Mouse (Mus musculus): Measurements from ENCODE around the gene Paox. TPM values are rescaled to one million over a fixed set of nuclear protein-coding genes. Genes with fewer than 3 reads are reported as not detected.
A peak's percentile ranks its signal among the peaks of the same experiment; 100 is the strongest.

The Paox gene
- polyA plus RNA-seq, 1 experiment from 2014 or later, result 10.0 TPM

DNA sequence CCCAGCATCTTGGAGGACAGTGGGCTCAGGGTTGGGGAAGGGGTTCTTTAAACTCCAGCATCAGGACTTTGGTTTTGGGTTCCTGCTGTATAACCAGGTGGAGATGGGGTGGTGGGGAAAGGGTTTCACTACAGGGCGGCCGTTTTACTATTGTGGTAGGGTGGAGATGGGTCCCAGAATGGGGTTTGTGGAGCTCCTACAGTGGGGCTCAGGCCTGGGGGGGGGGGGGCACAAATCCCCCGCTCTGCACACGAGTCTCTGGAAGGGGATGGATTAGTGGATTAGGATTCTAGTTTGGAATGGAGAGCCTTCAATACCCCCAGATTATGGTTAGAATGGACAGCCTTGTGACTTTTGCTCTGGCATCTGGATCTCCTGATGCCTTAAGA lies 38.2 kb downstream of the Paox start:
- Histone ChIP-seq H3K27me3 (peaks cover 25% of the 10 kb centered on the region; the same call in 1 of the 2 replicates), H3K36me3 (0 out of 2 replicates have a peak, but pooled peaks cover 9% of the 10 kb centered on the region), H3K27ac (peak overlapping the region; percentile 83), H3K4me2 (peak overlapping the region; percentile 69), H3K4me3 (peak overlapping the region; percentile 48), H3K9me3 (no peaks in the 10 kb centered on the region), H3K4me1 (replicated peaks) (peaks cover 28% of the 10 kb centered on the region), H3K9ac (peak overlapping the region; percentile 79)
- WGBS, result 13% methylated on average over 4 of the region's 4 CpGs
- ATAC-seq (ENCODE audit: low FRiP score), result peak; percentile 31

DNA sequence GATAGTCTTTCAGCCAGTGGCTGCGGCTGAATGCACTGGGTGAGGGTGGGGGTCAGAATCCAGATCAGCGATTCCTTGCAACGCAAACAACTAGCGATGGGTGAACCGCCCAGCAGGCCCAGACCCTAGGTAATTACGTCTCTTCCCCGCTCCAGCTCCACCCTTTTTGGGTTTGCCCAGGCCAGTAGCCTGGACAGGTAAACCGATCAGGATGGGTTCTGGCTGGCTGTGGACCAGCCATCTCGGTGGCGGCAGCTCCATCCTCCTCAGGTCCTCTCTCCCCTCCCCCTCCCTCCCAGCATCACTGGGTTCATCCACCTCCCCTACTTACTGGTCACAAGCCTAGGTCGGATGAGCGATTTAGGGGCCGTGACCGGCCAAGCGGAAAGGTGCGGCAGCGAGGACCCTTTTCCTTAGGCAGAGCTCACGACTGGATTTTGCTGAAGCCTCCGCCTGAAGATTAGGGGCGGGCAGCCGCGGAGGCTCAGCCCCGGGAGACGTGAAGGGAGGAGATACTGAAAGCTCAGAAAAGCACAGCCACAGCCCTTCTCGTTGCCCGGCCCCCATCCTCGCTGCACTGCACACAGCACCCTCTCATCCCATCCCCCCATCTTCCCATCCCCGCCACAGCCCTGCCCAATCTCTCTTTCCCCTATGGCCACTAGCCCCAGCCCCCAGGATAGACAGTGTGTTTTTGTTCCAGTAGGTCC lies 38.8 kb downstream of the Paox start, which contains the start of gene Sprn:
Sprn (minus strand) TSS at position 660 of the 710 bp plus-strand sequence.
- 2% methylated on average over 28 of the region's 28 CpGs for WGBS
- Histone ChIP-seq H3K27ac (peak within 1 kb of the TSS; percentile 83), H3K4me1 (replicated peaks) (peaks cover 28% of the 10 kb centered on the region), H3K4me2 (peak within 1 kb of the TSS; percentile 69), H3K4me3 (peak within 1 kb of the TSS; percentile 48), H3K36me3 (0 out of 2 replicates have a peak, but pooled peaks cover 9% of the 10 kb centered on the region), H3K27me3 (peaks cover 25% of the 10 kb centered on the region; the same call in 1 of the 2 replicates), H3K9ac (peak within 1 kb of the TSS; percentile 79), H3K9me3 (no peaks in the 10 kb centered on the region)
- peak; percentile 75 for ATAC-seq (ENCODE audit: low FRiP score)

DNA sequence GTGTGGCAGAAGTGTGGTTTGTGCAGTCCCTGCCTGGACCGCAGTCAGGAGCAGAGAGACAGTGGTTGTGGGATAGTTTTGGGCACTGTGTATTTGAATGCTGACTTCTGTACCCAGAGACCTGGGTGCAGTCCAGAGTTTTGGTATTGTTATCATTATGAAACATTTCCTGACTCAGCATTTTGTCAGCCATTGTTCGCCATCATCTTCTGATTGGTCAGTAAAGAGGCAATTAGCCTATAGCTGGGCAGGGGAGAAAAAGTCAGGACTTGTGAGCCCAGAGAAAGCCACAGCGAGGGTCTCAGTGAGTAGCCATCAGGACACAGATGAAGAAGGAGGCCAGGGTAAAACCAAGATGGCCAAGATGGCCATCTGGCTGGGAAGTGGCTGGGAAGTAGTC lies 44.8 kb downstream of the Paox start:
- 80% methylated on average over 3 of the region's 3 CpGs for WGBS

DNA sequence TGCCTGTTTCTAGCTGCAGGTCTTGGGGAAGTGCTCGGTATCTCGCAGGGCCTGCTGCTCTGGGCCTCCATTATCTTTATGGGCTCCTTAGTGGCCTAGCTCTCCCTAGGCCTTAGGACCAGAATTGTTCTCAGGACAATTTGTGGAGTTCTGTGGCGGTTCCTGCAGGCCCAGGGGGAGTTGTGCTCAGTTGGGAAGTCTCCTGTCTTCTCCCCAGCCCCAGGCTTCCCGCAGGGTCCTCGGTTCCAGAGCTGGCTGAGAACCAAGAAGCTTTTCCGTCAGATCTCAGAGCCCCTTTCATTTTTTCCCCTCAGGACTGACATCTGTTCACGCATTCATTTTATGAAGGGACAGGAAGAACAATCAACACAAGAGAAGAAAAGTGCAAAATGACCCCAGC lies 49.1 kb downstream of the Paox start, which contains the start of gene Olfr522:
Olfr522 (minus strand) TSS at position 101 of the 400 bp plus-strand sequence.
- H3K9me3 ChIP-seq, result no peaks in the 10 kb centered on the region
- no peak for ATAC-seq (ENCODE audit: low FRiP score)
- no peak within 1 kb of the TSS for H3K27ac ChIP-seq
- H3K4me2 ChIP-seq, result no peak within 1 kb of the TSS
- no peak within 1 kb of the TSS for H3K9ac ChIP-seq
- no peaks in the 10 kb centered on the region for H3K36me3 ChIP-seq
- H3K4me3 ChIP-seq, result no peak within 1 kb of the TSS
- no peaks in the 10 kb centered on the region for H3K27me3 ChIP-seq
- no peaks in the 10 kb centered on the region for H3K4me1 ChIP-seq (replicated peaks)
- 75% methylated on average over 7 of the region's 7 CpGs for WGBS

More for the DNA sequence above, 44.8 kb downstream of the Paox start:
- H3K4me3 ChIP-seq, result no peak overlapping the region
- no peak overlapping the region for H3K4me2 ChIP-seq
- no peaks in the 10 kb centered on the region for H3K36me3 ChIP-seq
- no peak overlapping the region for H3K9ac ChIP-seq
- no peaks in the 10 kb centered on the region for H3K9me3 ChIP-seq
- no peak overlapping the region for H3K27ac ChIP-seq
- H3K4me1 ChIP-seq (replicated peaks), result peaks cover under 1% of the 10 kb centered on the region
- no peak for ATAC-seq (ENCODE audit: low FRiP score)
- 0 out of 2 replicates have a peak, but pooled peaks cover 7% of the 10 kb centered on the region for H3K27me3 ChIP-seq

DNA sequence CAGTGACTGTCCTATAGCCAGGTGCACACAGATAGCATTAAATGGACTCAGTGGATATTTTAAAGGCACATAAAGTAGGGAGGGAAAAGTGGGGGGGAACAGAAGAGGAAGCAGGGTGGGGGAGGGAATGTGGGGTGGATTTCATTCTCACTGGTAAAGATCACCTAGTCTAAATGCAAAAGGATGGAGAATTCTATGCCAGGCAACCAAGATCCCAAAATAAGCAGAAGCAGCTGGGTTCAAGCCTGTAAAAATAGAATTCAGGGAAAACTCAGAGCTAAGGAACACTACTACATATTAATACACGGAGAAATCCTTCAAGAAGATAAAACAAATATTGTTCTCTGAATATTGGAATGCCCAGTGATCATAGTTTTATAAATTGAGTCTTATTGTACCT lies 52.4 kb downstream of the Paox start:
- Histone ChIP-seq H3K27ac (no peak overlapping the region), H3K9me3 (no peaks in the 10 kb centered on the region), H3K4me2 (no peak overlapping the region), H3K4me1 (replicated peaks) (no peaks in the 10 kb centered on the region), H3K27me3 (no peaks in the 10 kb centered on the region), H3K4me3 (no peak overlapping the region), H3K36me3 (no peaks in the 10 kb centered on the region), H3K9ac (no peak overlapping the region)
- no peak for ATAC-seq (ENCODE audit: low FRiP score)
- 78% methylated on average over 1 of the region's 1 CpGs for WGBS

DNA sequence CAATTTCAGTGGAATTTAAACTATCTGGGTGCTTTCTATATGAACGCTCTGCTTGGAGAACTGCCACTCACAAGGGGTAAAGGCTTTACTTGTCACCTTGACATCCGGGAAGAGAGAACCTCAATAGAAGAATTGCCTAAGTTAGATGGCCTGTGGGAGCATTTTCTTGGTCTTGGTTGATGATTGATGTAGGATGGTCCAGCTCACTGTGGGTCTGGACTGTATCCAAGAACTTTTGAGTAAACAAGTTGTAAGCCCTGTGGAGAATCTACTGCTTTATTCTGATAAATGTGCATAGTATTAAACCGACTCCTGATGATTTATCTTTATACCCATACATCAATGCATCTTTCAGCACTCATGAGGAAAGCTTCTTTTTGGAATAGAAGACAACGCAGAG lies 53.8 kb downstream of the Paox start:
- Histone ChIP-seq H3K36me3 (no peaks in the 10 kb centered on the region), H3K27ac (no peak overlapping the region), H3K4me2 (no peak overlapping the region), H3K4me1 (replicated peaks) (no peaks in the 10 kb centered on the region), H3K27me3 (no peaks in the 10 kb centered on the region), H3K9me3 (no peaks in the 10 kb centered on the region), H3K9ac (no peak overlapping the region), H3K4me3 (no peak overlapping the region)
- WGBS, result 83% methylated on average over 4 of the region's 4 CpGs
- no peak for ATAC-seq (ENCODE audit: low FRiP score)

DNA sequence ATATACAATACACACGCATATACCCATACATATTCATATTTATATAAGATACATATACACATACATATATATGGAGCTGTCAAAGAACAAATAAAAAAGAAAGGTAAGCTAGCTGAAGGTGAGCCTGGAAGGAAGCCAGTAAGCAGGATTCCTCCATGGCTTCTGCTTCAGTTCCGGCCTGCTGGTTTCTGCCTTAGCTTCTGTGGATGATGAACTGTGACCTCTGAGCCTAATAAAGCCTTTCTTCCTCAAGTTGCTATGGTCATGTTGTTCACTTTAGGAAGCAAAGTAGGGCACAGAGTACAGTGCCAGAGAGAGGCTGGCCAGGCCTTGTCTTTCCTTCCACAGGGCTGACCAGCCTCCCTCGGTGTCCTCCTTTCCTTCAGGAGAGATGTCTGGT lies 55.3 kb downstream of the Paox start:
- Histone ChIP-seq H3K27me3 (no peaks in the 10 kb centered on the region), H3K4me3 (no peak overlapping the region), H3K9me3 (no peaks in the 10 kb centered on the region), H3K9ac (no peak overlapping the region), H3K4me2 (no peak overlapping the region), H3K36me3 (no peaks in the 10 kb centered on the region), H3K27ac (no peak overlapping the region), H3K4me1 (replicated peaks) (no peaks in the 10 kb centered on the region)
- ATAC-seq (ENCODE audit: low FRiP score), result no peak
- 95% methylated on average over 3 of the region's 3 CpGs for WGBS

DNA sequence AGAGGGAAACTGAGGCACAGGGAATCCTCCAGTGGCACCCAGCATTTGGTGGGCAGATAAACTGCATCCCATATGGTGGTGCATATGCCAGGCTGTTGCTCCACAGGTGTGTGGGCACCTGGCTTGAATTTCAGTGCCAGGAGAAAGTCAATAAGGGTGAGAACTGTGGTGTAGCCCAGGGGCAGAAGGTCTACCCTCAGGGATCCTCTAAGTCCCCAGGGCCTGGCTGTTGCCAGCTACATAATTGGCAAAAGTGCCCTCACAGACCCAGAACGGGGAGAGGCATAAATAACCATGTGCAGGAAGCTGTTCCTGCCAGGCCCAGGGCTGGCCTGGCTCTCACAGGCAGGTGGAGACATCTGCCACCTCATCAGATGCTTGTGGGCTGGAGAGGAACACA lies 57.3 kb downstream of the Paox start, which contains the start of gene Olfr523:
Olfr523 (plus strand) TSS at position 282 of the 400 bp plus-strand sequence.
- Histone ChIP-seq H3K9me3 (no peaks in the 10 kb centered on the region), H3K4me3 (no peak within 1 kb of the TSS), H3K27me3 (no peaks in the 10 kb centered on the region), H3K4me1 (replicated peaks) (no peaks in the 10 kb centered on the region), H3K4me2 (no peak within 1 kb of the TSS), H3K36me3 (no peaks in the 10 kb centered on the region), H3K9ac (no peak within 1 kb of the TSS), H3K27ac (no peak within 1 kb of the TSS)
- ATAC-seq (ENCODE audit: low FRiP score), result no peak
- WGBS, result 85% methylated on average over 1 of the region's 1 CpGs

DNA sequence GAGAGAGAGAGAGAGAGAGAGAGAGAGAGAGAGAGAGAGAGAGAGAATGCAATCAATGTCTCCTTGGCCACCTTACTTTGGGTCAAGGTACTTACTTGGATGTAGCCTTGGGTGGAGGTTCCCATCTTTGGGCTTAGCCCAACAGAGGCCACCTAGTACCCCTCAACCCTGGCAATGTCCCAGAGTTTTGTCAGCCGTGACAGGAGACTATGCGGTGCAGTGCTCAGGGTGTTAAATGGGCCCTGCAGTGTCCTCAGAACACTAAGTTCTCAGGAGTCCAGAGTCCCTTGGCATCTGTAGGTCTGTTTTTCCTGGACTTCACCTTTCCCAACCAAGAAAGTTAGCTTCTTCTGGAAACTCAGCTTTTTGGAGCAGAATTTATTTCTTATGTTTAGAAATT lies 63.6 kb downstream of the Paox start:
- ATAC-seq (ENCODE audit: low FRiP score), result no peak
- H3K9ac ChIP-seq, result no peak overlapping the region
- no peaks in the 10 kb centered on the region for H3K36me3 ChIP-seq
- H3K27me3 ChIP-seq, result no peaks in the 10 kb centered on the region
- no peaks in the 10 kb centered on the region for H3K4me1 ChIP-seq (replicated peaks)
- 86% methylated on average over 2 of the region's 2 CpGs for WGBS
- H3K4me2 ChIP-seq, result no peak overlapping the region
- H3K9me3 ChIP-seq, result no peaks in the 10 kb centered on the region
- H3K27ac ChIP-seq, result no peak overlapping the region
- H3K4me3 ChIP-seq, result no peak overlapping the region

DNA sequence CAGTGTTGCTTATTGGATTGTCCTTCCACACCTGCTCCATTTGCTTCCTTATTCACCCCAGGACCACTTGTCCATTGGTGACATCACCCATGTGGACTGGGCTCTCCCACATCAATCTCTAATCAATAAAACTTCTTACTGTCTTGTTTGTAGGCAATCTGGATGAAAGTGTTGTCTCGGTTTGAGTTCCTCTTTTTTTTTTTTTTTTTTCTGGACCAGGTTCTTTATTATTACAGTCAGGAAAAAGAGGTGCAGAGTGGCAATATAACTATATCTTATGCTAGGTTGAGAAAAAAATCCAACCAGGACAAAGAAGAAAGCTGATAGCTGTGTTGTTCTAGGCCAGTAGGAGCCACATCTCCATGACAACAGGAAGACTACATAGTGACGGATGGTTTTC lies 65.1 kb downstream of the Paox start:
- 79% methylated on average over 2 of the region's 2 CpGs for WGBS
- Histone ChIP-seq H3K27ac (no peak overlapping the region), H3K27me3 (no peaks in the 10 kb centered on the region), H3K9me3 (no peaks in the 10 kb centered on the region), H3K4me3 (no peak overlapping the region), H3K4me2 (no peak overlapping the region), H3K9ac (no peak overlapping the region), H3K4me1 (replicated peaks) (no peaks in the 10 kb centered on the region), H3K36me3 (no peaks in the 10 kb centered on the region)
- no peak for ATAC-seq (ENCODE audit: low FRiP score)

DNA sequence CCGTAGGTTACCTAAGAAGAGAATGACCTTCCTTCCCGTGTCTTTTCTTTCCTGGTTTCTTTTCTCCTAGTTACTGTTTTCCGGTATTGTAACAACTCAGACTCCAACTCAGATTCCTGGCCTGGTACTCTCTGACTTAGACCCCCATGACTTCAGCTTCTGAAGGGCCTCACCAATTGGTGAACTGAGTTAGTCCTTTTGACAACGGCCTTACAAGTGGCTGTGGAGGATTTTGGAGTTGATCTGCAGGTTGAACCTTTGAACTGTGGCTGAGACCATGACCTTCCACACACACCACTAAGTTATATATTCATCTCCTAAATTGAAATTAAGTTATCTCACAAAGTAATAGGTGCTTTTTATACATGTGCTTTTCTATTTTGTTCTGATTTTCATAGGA lies 68.6 kb downstream of the Paox start:
- H3K4me1 ChIP-seq (replicated peaks), result no peaks in the 10 kb centered on the region
- H3K36me3 ChIP-seq, result no peaks in the 10 kb centered on the region
- H3K9ac ChIP-seq, result no peak overlapping the region
- H3K9me3 ChIP-seq, result no peaks in the 10 kb centered on the region
- no peak overlapping the region for H3K27ac ChIP-seq
- WGBS, result 90% methylated on average over 4 of the region's 4 CpGs
- no peak overlapping the region for H3K4me3 ChIP-seq
- ATAC-seq (ENCODE audit: low FRiP score), result no peak
- H3K4me2 ChIP-seq, result no peak overlapping the region
- H3K27me3 ChIP-seq, result no peaks in the 10 kb centered on the region

Measured in hindbrain, embryonic 13.5 days (tissue).